Mouse (Mus musculus): ENCODE measurements around the gene Spryd3.

Spryd3 gene

GRCm38 (mm10) chr15:102147674-102148402 lies 11.8 kb upstream of the Spryd3 start:
- in situ Hi-C loops (cut with MboI, MseI), result no loop called here

- in situ Hi-C loops (cut with MboI, MseI), result no loop called here
Observed at GRCm38 (mm10) chr15:102146882-102147281, 10.8 kb upstream of the Spryd3 start.

- in situ Hi-C loops (cut with MboI, MseI), result no loop called here
Observed at GRCm38 (mm10) chr15:102146089-102146488, 10.1 kb upstream of the Spryd3 start.

- in situ Hi-C loops (cut with MboI, MseI), result no loop called here
Observed at GRCm38 (mm10) chr15:102145330-102145729, 9.3 kb upstream of the Spryd3 start.

- in situ Hi-C loops (cut with MboI, MseI), result no loop called here
Observed at GRCm38 (mm10) chr15:102144726-102145125, 8.7 kb upstream of the Spryd3 start.

- in situ Hi-C loops (cut with MboI, MseI), result no loop called here
Observed at GRCm38 (mm10) chr15:102144274-102144711, 8.3 kb upstream of the Spryd3 start, which contains the start of gene Igfbp6. Gene Igfbp6, plus strand, starts transcription at chr15:102144362.

- in situ Hi-C loops (cut with MboI, MseI), result no loop called here
Observed at GRCm38 (mm10) chr15:102142914-102143912, 7.2 kb upstream of the Spryd3 start.

- in situ Hi-C loops (cut with MboI, MseI), result no loop called here
Observed at GRCm38 (mm10) chr15:102141120-102141519, 5.1 kb upstream of the Spryd3 start.

- in situ Hi-C loops (cut with MboI, MseI), result no loop called here
Observed at GRCm38 (mm10) chr15:102135522-102136128, 409 bp downstream of the Spryd3 start.

GRCm38 (mm10) chr15:102134709-102135108 lies 1.3 kb downstream of the Spryd3 start:
- in situ Hi-C loops (cut with MboI, MseI), result no loop called here

- in situ Hi-C loops (cut with MboI, MseI), result no loop called here
Observed at GRCm38 (mm10) chr15:102133314-102133713, 2.7 kb downstream of the Spryd3 start.

GRCm38 (mm10) chr15:102126303-102126702 lies 9.7 kb downstream of the Spryd3 start:
- in situ Hi-C loops (cut with MboI, MseI), result no loop called here

GRCm38 (mm10) chr15:102120530-102120929 lies 15.5 kb downstream of the Spryd3 start:
- in situ Hi-C loops (cut with MboI, MseI), result no loop called here

- in situ Hi-C loops (cut with MboI, MseI), result no loop called here
Observed at GRCm38 (mm10) chr15:102119831-102120170, 16.2 kb downstream of the Spryd3 start.

GRCm38 (mm10) chr15:102119121-102119830 lies 16.8 kb downstream of the Spryd3 start:
- in situ Hi-C loops (cut with MboI, MseI), result no loop called here

GRCm38 (mm10) chr15:102118591-102118990 lies 17.4 kb downstream of the Spryd3 start:
- in situ Hi-C loops (cut with MboI, MseI), result no loop called here

- in situ Hi-C loops (cut with MboI, MseI), result no loop called here
Observed at GRCm38 (mm10) chr15:102117461-102118443, 18.3 kb downstream of the Spryd3 start.

GRCm38 (mm10) chr15:102116753-102117415 lies 19.1 kb downstream of the Spryd3 start:
- in situ Hi-C loops (cut with MboI, MseI), result no loop called here

GRCm38 (mm10) chr15:102115731-102116231 lies 20.3 kb downstream of the Spryd3 start:
- in situ Hi-C loops (cut with MboI, MseI), result no loop called here
